10 mouse cellular contexts compared by ENCODE assay signal in genomic region chr11:76810706-76811495, GRCm38 (mm10). TPM values are rescaled to one million over a fixed set of nuclear protein-coding genes. Genes with fewer than 3 reads are reported as not detected.
DNase-seq lines count a peak whose midpoint lies in the region; ATAC-seq and TF ChIP-seq lines count a peak whose summit lies in the region.
"Had no signal": no experiment of that assay in that cellular context is flagged by ENCODE, and none has a peak within 500 bp of the region (broad histone marks: within the 10 kb centered on the region; RNA-seq: fewer than 3 reads in every experiment).

No protein-coding gene starts in this region.

- 0 out of 2 replicates have a peak, but pooled peaks cover 3% of the 10 kb centered on the region for H3K36me3 ChIP-seq in heart, embryonic 11.5 days (ENCODE audit: control insufficient read depth, insufficient read depth, low read length)
- H3K36me3 ChIP-seq in midbrain, embryonic 14.5 days (ENCODE audit: control insufficient read depth, insufficient read depth, low read length) = peaks cover 50% of the 10 kb centered on the region
- peaks cover 50% of the 10 kb centered on the region for H3K36me3 ChIP-seq in midbrain, embryonic 13.5 days

- H3K4me1 ChIP-seq in heart, embryonic 11.5 days (ENCODE audit: control insufficient read depth, insufficient read depth, low read length) = no peaks in the 10 kb centered on the region
- no peaks in the 10 kb centered on the region for H3K4me1 ChIP-seq in midbrain, embryonic 14.5 days (ENCODE audit: control insufficient read depth, insufficient read depth, low read length)
- no peaks in the 10 kb centered on the region for H3K4me1 ChIP-seq in midbrain, embryonic 13.5 days (replicated peaks)
- no peaks in the 10 kb centered on the region for H3K4me1 ChIP-seq in bone marrow, adult 2 months (ENCODE audit: control insufficient read depth, insufficient read depth, low read length)
- H3K4me1 ChIP-seq: embryonic facial prominence, embryonic 13.5 days; limb, embryonic 15.5 days had no signal

- 85% methylated on average over 9 of the region's 9 CpGs for WGBS in heart, embryonic 11.5 days (ENCODE audit: insufficient replicate concordance)
- 89% methylated on average over 9 of the region's 9 CpGs for WGBS in midbrain, embryonic 14.5 days
- WGBS in midbrain, embryonic 13.5 days = 91% methylated on average over 9 of the region's 9 CpGs
- 83% methylated on average over 9 of the region's 9 CpGs for WGBS in bone marrow, adult 2 months

- H3K27me3 ChIP-seq in heart, embryonic 11.5 days (ENCODE audit: control insufficient read depth, insufficient read depth, low read length) = no peaks in the 10 kb centered on the region
- H3K27me3 ChIP-seq in midbrain, embryonic 14.5 days (ENCODE audit: control insufficient read depth, insufficient read depth, low read length) = no peaks in the 10 kb centered on the region
- no peaks in the 10 kb centered on the region for H3K27me3 ChIP-seq in midbrain, embryonic 13.5 days
- H3K27me3 ChIP-seq: embryonic facial prominence, embryonic 13.5 days; limb, embryonic 15.5 days had no signal

- TF ChIP-seq CTCF in bone marrow, adult 2 months (IDR thresholded peaks at IDR 0.05; ENCODE audit: control insufficient read depth, insufficient read depth, low read length) = 0 out of 2 replicates have a peak, but pooled peaks have one; percentile 7

- no peak overlapping the region for H3K4me2 ChIP-seq in heart, embryonic 11.5 days
- H3K4me2 ChIP-seq in midbrain, embryonic 14.5 days (ENCODE audit: low read length) = no peak overlapping the region
- H3K4me2 ChIP-seq in midbrain, embryonic 13.5 days (replicated peaks) = no peak overlapping the region
- H3K4me2 ChIP-seq: embryonic facial prominence, embryonic 13.5 days; limb, embryonic 15.5 days had no signal

- no peaks in the 10 kb centered on the region for H3K9me3 ChIP-seq in heart, embryonic 11.5 days (replicated peaks; ENCODE audit: control insufficient read depth, low read length)
- no peaks in the 10 kb centered on the region for H3K9me3 ChIP-seq in midbrain, embryonic 14.5 days (ENCODE audit: control insufficient read depth, low read length)
- H3K9me3 ChIP-seq in midbrain, embryonic 13.5 days = no peaks in the 10 kb centered on the region
- H3K9me3 ChIP-seq: embryonic facial prominence, embryonic 13.5 days; limb, embryonic 15.5 days had no signal

- no peak overlapping the region for H3K27ac ChIP-seq in heart, embryonic 11.5 days (ENCODE audit: low read depth, low read length)
- H3K27ac ChIP-seq in midbrain, embryonic 14.5 days (replicated peaks; ENCODE audit: low read depth, low read length) = no peak overlapping the region
- no peak overlapping the region for H3K27ac ChIP-seq in midbrain, embryonic 13.5 days
- H3K27ac ChIP-seq in bone marrow, adult 2 months (ENCODE audit: control insufficient read depth, insufficient read depth, low read depth, low read length, poor library complexity) = no peak overlapping the region
- H3K27ac ChIP-seq: embryonic facial prominence, embryonic 13.5 days; limb, embryonic 15.5 days had no signal

- no peak for ATAC-seq in heart, embryonic 11.5 days (replicated peaks; ENCODE audit: insufficient number of reproducible peaks, low FRiP score, low TSS enrichment)
- ATAC-seq in midbrain, embryonic 14.5 days (ENCODE audit: low FRiP score, low TSS enrichment) = no peak
- ATAC-seq in midbrain, embryonic 13.5 days = no peak

- no peak overlapping the region for H3K9ac ChIP-seq in heart, embryonic 11.5 days (ENCODE audit: low read depth, low read length)
- H3K9ac ChIP-seq in midbrain, embryonic 14.5 days (replicated peaks; ENCODE audit: low read length) = no peak overlapping the region
- H3K9ac ChIP-seq in midbrain, embryonic 13.5 days (replicated peaks) = no peak overlapping the region
- H3K9ac ChIP-seq: embryonic facial prominence, embryonic 13.5 days; limb, embryonic 15.5 days had no signal

- TF ChIP-seq POLR2A in bone marrow, adult 2 months (IDR thresholded peaks at IDR 0.05; ENCODE audit: borderline replicate concordance, control insufficient read depth, low read depth, low read length) = no peak

- no peak overlapping the region for H3K4me3 ChIP-seq in heart, embryonic 11.5 days (ENCODE audit: low read depth, low read length)
- no peak overlapping the region for H3K4me3 ChIP-seq in midbrain, embryonic 14.5 days (replicated peaks; ENCODE audit: low read depth, low read length)
- H3K4me3 ChIP-seq in midbrain, embryonic 13.5 days (replicated peaks) = no peak overlapping the region
- H3K4me3 ChIP-seq in bone marrow, adult 2 months (replicated peaks; ENCODE audit: control insufficient read depth, low read depth, low read length) = no peak overlapping the region
- H3K4me3 ChIP-seq: embryonic facial prominence, embryonic 13.5 days; limb, embryonic 15.5 days had no signal

- DNase-seq in heart, adult 11 months = peak; percentile 74
- peak; percentile 13 for DNase-seq in midbrain, embryonic 14.5 days
- DNase-seq in lung, postnatal 14 days = peak; percentile 38
- DNase-seq in spleen, postnatal 4 days (ENCODE audit: low spot score in 2 of 2) = no peak
- DNase-seq in Muller cell, postnatal 12 days (ENCODE audit: inconsistent ontology term) = no peak

RNA-seq across cellular contexts. Expression of gene Cpd, which starts 35.9 kb away (rescaled TPM):
- 19.9 and 20.8 TPM in 2 replicates for polyA plus RNA-seq in heart, embryonic 11.5 days (2014; fragmentation: Nextera tagmentation; extraction: Ambion mirVana)
- polyA plus RNA-seq in midbrain, embryonic 14.5 days (2014; fragmentation: Nextera tagmentation; extraction: Ambion mirVana) = 8.6 and 11.8 TPM in 2 replicates
- 5.8 and 6.5 TPM in 2 replicates for polyA plus RNA-seq in midbrain, embryonic 13.5 days (2015; fragmentation: Nextera tagmentation; extraction: Ambion mirVana)
- 3.1 and 5.3 TPM in 2 replicates for polyA plus RNA-seq in bone marrow, adult 2 months (2011; ENCODE audit: insufficient read depth, insufficient read length, low replicate concordance, missing spikeins)

RNA-seq across cellular contexts. Expression of gene Gosr1, which starts 47.5 kb away (rescaled TPM):
- polyA plus RNA-seq in heart, embryonic 11.5 days (2014; fragmentation: Nextera tagmentation; extraction: Ambion mirVana) = 23.6 and 26.5 TPM in 2 replicates
- polyA plus RNA-seq in midbrain, embryonic 14.5 days (2014; fragmentation: Nextera tagmentation; extraction: Ambion mirVana) = 26.2 and 40.8 TPM in 2 replicates
- 24.3 and 24.7 TPM in 2 replicates for polyA plus RNA-seq in midbrain, embryonic 13.5 days (2015; fragmentation: Nextera tagmentation; extraction: Ambion mirVana)
- polyA plus RNA-seq in bone marrow, adult 2 months (2011; ENCODE audit: insufficient read depth, insufficient read length, low replicate concordance, missing spikeins) = 6.0 and 12.6 TPM in 2 replicates

Comparison
In these comparisons a context has a peak if more than half of its experiments do, and no peak if none do; other contexts are left out.
1. DNase-seq: peak in heart, adult 11 months (single experiment), midbrain, embryonic 14.5 days (single experiment) and lung, postnatal 14 days (single experiment); none in spleen, postnatal 4 days (0 of 2) and Muller cell, postnatal 12 days (single experiment).